In genomic region chr12:4007766-4008165, GRCm38 (mm10) we compare ENCODE assay signal across 15 mouse cellular contexts. TPM values are rescaled to one million over a fixed set of nuclear protein-coding genes. Genes with fewer than 3 reads are reported as not detected.
DNase-seq lines count a peak whose midpoint lies in the region; ATAC-seq and TF ChIP-seq lines count a peak whose summit lies in the region.
"Had no signal": no experiment of that assay in that cellular context is flagged by ENCODE, and none has a peak within 500 bp of the region (broad histone marks: within the 10 kb centered on the region; RNA-seq: fewer than 3 reads in every experiment).

No protein-coding gene starts in this region.

- H3K27me3 ChIP-seq in stomach, embryonic 14.5 days (ENCODE audit: control insufficient read depth, insufficient read depth, low read length) = no peaks in the 10 kb centered on the region
- H3K27me3 ChIP-seq in stomach, postnatal 0 days (ENCODE audit: control insufficient read depth, insufficient read depth, low read length) = no peaks in the 10 kb centered on the region
- H3K27me3 ChIP-seq: liver, embryonic 12.5 days; stomach, embryonic 15.5 days had no signal

- intact Hi-C loops in gastrocnemius, adult 2 months (cut with DNase I) = loop anchor here (2.0 to 5.0 kb wide), 2 partner anchors 31 to 55 kb away; partner anchors contain the start of gene Efr3b
- intact Hi-C loops in gastrocnemius, postnatal 14 days (cut with DNase I; ENCODE audit: low total_unique reads) = no loop called here

- H3K27ac ChIP-seq in gastrocnemius, adult 2 months = peak overlapping the region; percentile 84
- peak overlapping the region; percentile 0; the same call in 1 of the 2 replicates for H3K27ac ChIP-seq in stomach, embryonic 14.5 days (ENCODE audit: low read length)
- H3K27ac ChIP-seq in stomach, postnatal 0 days (replicated peaks) = no peak overlapping the region
- H3K27ac ChIP-seq in olfactory bulb, adult 2 months (ENCODE audit: insufficient read depth, low read depth, low read length) = 0 out of 2 replicates have a peak overlapping the region, but pooled peaks have one; percentile 50
- H3K27ac ChIP-seq: liver, embryonic 12.5 days had no signal

- H3K4me2 ChIP-seq in stomach, embryonic 14.5 days (replicated peaks; ENCODE audit: low read depth, low read length) = no peak overlapping the region
- H3K4me2 ChIP-seq in stomach, postnatal 0 days (replicated peaks; ENCODE audit: low read depth) = no peak overlapping the region
- H3K4me2 ChIP-seq: liver, embryonic 12.5 days; stomach, embryonic 15.5 days had no signal

- no peaks in the 10 kb centered on the region for H3K9me3 ChIP-seq in stomach, embryonic 14.5 days (ENCODE audit: control insufficient read depth, low read depth, low read length)
- no peaks in the 10 kb centered on the region for H3K9me3 ChIP-seq in stomach, postnatal 0 days (ENCODE audit: control insufficient read depth, low read length)
- H3K9me3 ChIP-seq: liver, embryonic 12.5 days; stomach, embryonic 15.5 days had no signal

- no peak overlapping the region for H3K9ac ChIP-seq in stomach, embryonic 14.5 days (replicated peaks; ENCODE audit: low read depth, low read length)
- H3K9ac ChIP-seq in stomach, postnatal 0 days (ENCODE audit: low read length) = no peak overlapping the region
- H3K9ac ChIP-seq: liver, embryonic 12.5 days; stomach, embryonic 15.5 days had no signal

- no peaks in the 10 kb centered on the region for H3K36me3 ChIP-seq in stomach, embryonic 14.5 days (ENCODE audit: control insufficient read depth, insufficient read depth, low read length)
- H3K36me3 ChIP-seq in stomach, postnatal 0 days (ENCODE audit: control insufficient read depth, insufficient read depth, low read length) = no peaks in the 10 kb centered on the region
- H3K36me3 ChIP-seq: liver, embryonic 12.5 days; stomach, embryonic 15.5 days had no signal

- no peak for TF ChIP-seq CTCF in gastrocnemius, adult 2 months (IDR thresholded peaks at IDR 0.05)
- TF ChIP-seq CTCF in stomach, postnatal 0 days (IDR thresholded peaks at IDR 0.05; ENCODE audit: low read depth) = no peak
- no peak for TF ChIP-seq CTCF in olfactory bulb, adult 2 months (IDR thresholded peaks at IDR 0.05; ENCODE audit: insufficient read depth, low read depth, low read length)

- no peak for ATAC-seq in stomach, embryonic 14.5 days (ENCODE audit: insufficient number of reproducible peaks, insufficient read depth, low FRiP score, low read depth)
- ATAC-seq in stomach, postnatal 0 days (ENCODE audit: low FRiP score, low TSS enrichment) = no peak
- ATAC-seq: activated CD4-positive, CD25-positive, alpha-beta regulatory T cell, adult 4 months; liver, embryonic 12.5 days had no signal

- no peak for DNase-seq in gastrocnemius, adult 2 months
- no peak for DNase-seq in gastrocnemius, postnatal 14 days
- DNase-seq in kidney, postnatal 14 days = peak; percentile 18
- no peak for DNase-seq in kidney, postnatal 36 days
- DNase-seq in stomach, postnatal 0 days (ENCODE audit: low spot score) = no peak
- no peak for DNase-seq in thymus, postnatal 10 days (ENCODE audit: low spot score in 2 of 2)
- DNase-seq: right cerebral cortex, postnatal 25 days had no signal

- H3K4me3 ChIP-seq in gastrocnemius, adult 2 months = no peak overlapping the region
- no peak overlapping the region for H3K4me3 ChIP-seq in stomach, embryonic 14.5 days (ENCODE audit: low read depth, low read length)
- H3K4me3 ChIP-seq in stomach, postnatal 0 days (ENCODE audit: low read depth, low read length) = no peak overlapping the region
- H3K4me3 ChIP-seq in olfactory bulb, adult 2 months (ENCODE audit: insufficient read depth, low read depth, low read length) = no peak overlapping the region
- H3K4me3 ChIP-seq: liver, embryonic 12.5 days; stomach, embryonic 15.5 days had no signal

- WGBS in stomach, embryonic 14.5 days = 37% methylated on average over 4 of the region's 4 CpGs
- WGBS in stomach, postnatal 0 days = 27% methylated on average over 4 of the region's 4 CpGs
- 30% methylated on average over 4 of the region's 4 CpGs for whole genome bisulfite sequencing in olfactory bulb, adult 2 months

- TF ChIP-seq POLR2A in olfactory bulb, adult 2 months (IDR thresholded peaks at IDR 0.05; ENCODE audit: insufficient read depth, low read depth, low read length) = no peak

- TF ChIP-seq EP300 in stomach, postnatal 0 days (optimal IDR thresholded peaks at IDR 0.05) = no peak

- peaks cover 11% of the 10 kb centered on the region; the same call in 1 of the 2 replicates for H3K4me1 ChIP-seq in stomach, embryonic 14.5 days (ENCODE audit: control insufficient read depth, insufficient read depth, low read length)
- H3K4me1 ChIP-seq in stomach, postnatal 0 days (replicated peaks; ENCODE audit: control insufficient read depth, insufficient read depth) = no peaks in the 10 kb centered on the region
- peaks cover 27% of the 10 kb centered on the region for H3K4me1 ChIP-seq in olfactory bulb, adult 2 months (ENCODE audit: control insufficient read depth, insufficient read depth, low read length)
- H3K4me1 ChIP-seq: liver, embryonic 12.5 days had no signal

RNA-seq across cellular contexts. Expression of gene Efr3b, which starts 30.9 kb away (rescaled TPM):
- 1 to 10 TPM; 5.5 to 8.3 TPM for total RNA-seq in gastrocnemius, adult 2 months (2021)
- 1 to 10 TPM; 3.1 to 4.4 TPM for total RNA-seq in gastrocnemius, postnatal 14 days (2021)
- 3.2 and 3.5 TPM in 2 replicates for polyA plus RNA-seq in stomach, embryonic 14.5 days (2014; fragmentation: Nextera tagmentation; extraction: Ambion mirVana)
- polyA plus RNA-seq in stomach, postnatal 0 days (2015; fragmentation: Nextera tagmentation; extraction: Ambion mirVana) = 0.76 and 0.99 TPM in 2 replicates
- polyA plus RNA-seq in olfactory bulb, adult 2 months (2012; ENCODE audit: insufficient read depth, insufficient read length, low replicate concordance, missing spikeins) = not detected in 2 replicates
- total RNA-seq: neutrophil, adult 5-6 weeks had no signal

RNA-seq across cellular contexts. Expression of gene Pomc, which starts 53.0 kb away (rescaled TPM):
- total RNA-seq in gastrocnemius, adult 2 months (2021) = not detected
- under 1 TPM; 0.29 to 0.31 TPM for total RNA-seq in gastrocnemius, postnatal 14 days (2021)
- polyA plus RNA-seq in stomach, embryonic 14.5 days (2014; fragmentation: Nextera tagmentation; extraction: Ambion mirVana) = 2.6 TPM in 2 replicates
- polyA plus RNA-seq in stomach, postnatal 0 days (2015; fragmentation: Nextera tagmentation; extraction: Ambion mirVana) = 0.96 and 1.2 TPM in 2 replicates
- not detected in 2 replicates for polyA plus RNA-seq in olfactory bulb, adult 2 months (2012; ENCODE audit: insufficient read depth, insufficient read length, low replicate concordance, missing spikeins)
- total RNA-seq: common myeloid progenitor, adult 5-6 weeks; MEL had no signal
